Comparison of ENCODE assay signal across 11 mouse cellular contexts in the genomic region with DNA sequence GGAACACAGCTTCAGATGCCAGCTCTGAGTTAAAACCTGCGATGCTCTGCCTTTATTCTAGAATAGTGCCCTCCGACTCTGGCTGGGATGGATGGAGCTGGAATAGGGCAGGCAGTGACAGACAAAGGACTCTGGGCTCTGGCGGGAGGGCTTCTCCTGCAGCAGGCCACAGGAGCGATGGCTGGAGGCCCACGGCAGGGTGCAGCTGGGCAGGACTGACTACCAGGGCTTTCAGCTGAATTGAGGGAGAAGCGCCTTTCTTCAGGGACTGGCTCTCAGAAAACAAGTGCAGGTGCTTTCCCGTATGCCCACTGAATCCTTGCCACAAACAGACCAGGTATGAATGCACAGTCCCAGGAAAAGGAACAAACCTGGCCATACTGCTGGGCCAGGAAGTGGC. TPM values are rescaled to one million over a fixed set of nuclear protein-coding genes. Genes with fewer than 3 reads are reported as not detected.
DNase-seq lines count a peak whose midpoint lies in the region; ATAC-seq and TF ChIP-seq lines count a peak whose summit lies in the region.
"Had no signal": no experiment of that assay in that cellular context is flagged by ENCODE, and none has a peak within 500 bp of the region (broad histone marks: within the 10 kb centered on the region; RNA-seq: fewer than 3 reads in every experiment).

No protein-coding gene starts in this region.

- H3K9me3 ChIP-seq in forebrain, embryonic 15.5 days, result no peaks in the 10 kb centered on the region
- no peaks in the 10 kb centered on the region for H3K9me3 ChIP-seq in midbrain, embryonic 13.5 days
- no peaks in the 10 kb centered on the region for H3K9me3 ChIP-seq in liver, postnatal 0 days (ENCODE audit: low read length)
- H3K9me3 ChIP-seq: liver, embryonic 13.5 days had no signal

- H3K4me3 ChIP-seq in cerebellum, adult 2 months (replicated peaks; ENCODE audit: insufficient read depth, low read depth, low read length), result no peak overlapping the region
- H3K4me3 ChIP-seq in forebrain, embryonic 15.5 days, result no peak overlapping the region
- no peak overlapping the region for H3K4me3 ChIP-seq in midbrain, embryonic 13.5 days (replicated peaks)
- H3K4me3 ChIP-seq in liver, postnatal 0 days (ENCODE audit: low read depth, low read length), result no peak overlapping the region
- H3K4me3 ChIP-seq: erythroblast, embryonic 14.5 days; liver, embryonic 13.5 days; myocyte had no signal

- peak overlapping the region; percentile 22; the same call in 1 of the 2 replicates for H3K9ac ChIP-seq in forebrain, embryonic 15.5 days (replicated peaks)
- no peak overlapping the region for H3K9ac ChIP-seq in midbrain, embryonic 13.5 days (replicated peaks)
- no peak overlapping the region for H3K9ac ChIP-seq in liver, postnatal 0 days (replicated peaks)
- H3K9ac ChIP-seq: liver, embryonic 13.5 days had no signal

- 9% methylated on average over 7 of the region's 7 CpGs for WGBS in cerebellum, adult 2 months
- 77% methylated on average over 7 of the region's 7 CpGs for WGBS in forebrain, embryonic 15.5 days
- WGBS in midbrain, embryonic 13.5 days, result 89% methylated on average over 7 of the region's 7 CpGs
- WGBS in liver, postnatal 0 days (ENCODE audit: insufficient replicate concordance), result 90% methylated on average over 7 of the region's 7 CpGs

- TF ChIP-seq EP300 in liver, postnatal 0 days (IDR thresholded peaks at IDR 0.05; ENCODE audit: low read depth), result no peak

- H3K36me3 ChIP-seq in forebrain, embryonic 15.5 days, result peaks cover 48% of the 10 kb centered on the region
- H3K36me3 ChIP-seq in midbrain, embryonic 13.5 days, result peaks cover 89% of the 10 kb centered on the region
- peaks cover 26% of the 10 kb centered on the region for H3K36me3 ChIP-seq in liver, postnatal 0 days (replicated peaks; ENCODE audit: insufficient read depth, low read length)

- H3K27me3 ChIP-seq in cerebellum, adult 2 months (ENCODE audit: control insufficient read depth, insufficient read depth, low read length), result no peaks in the 10 kb centered on the region
- no peaks in the 10 kb centered on the region for H3K27me3 ChIP-seq in forebrain, embryonic 15.5 days
- H3K27me3 ChIP-seq in midbrain, embryonic 13.5 days, result no peaks in the 10 kb centered on the region
- H3K27me3 ChIP-seq in liver, postnatal 0 days (ENCODE audit: insufficient read depth, low read length), result no peaks in the 10 kb centered on the region
- H3K27me3 ChIP-seq: liver, embryonic 13.5 days had no signal

- ATAC-seq in forebrain, embryonic 15.5 days (replicated peaks), result 0 out of 2 replicates have a peak, but pooled peaks have one; percentile 17
- ATAC-seq in midbrain, embryonic 13.5 days, result peak; percentile 21; the same call in 1 of the 2 replicates
- ATAC-seq in granulocyte monocyte progenitor cell, adult 5-6 weeks (replicated peaks; ENCODE audit: poor library complexity, severe bottlenecking), result no peak
- ATAC-seq in liver, postnatal 0 days, result no peak

- H3K4me2 ChIP-seq in forebrain, embryonic 15.5 days (replicated peaks), result no peak overlapping the region
- no peak overlapping the region for H3K4me2 ChIP-seq in midbrain, embryonic 13.5 days (replicated peaks)
- no peak overlapping the region for H3K4me2 ChIP-seq in liver, postnatal 0 days (ENCODE audit: low read depth, low read length)
- H3K4me2 ChIP-seq: liver, embryonic 13.5 days had no signal

- no peak for TF ChIP-seq POLR2A in cerebellum, adult 2 months (IDR thresholded peaks at IDR 0.05; ENCODE audit: borderline replicate concordance, insufficient read depth, low read length)

- peaks cover 18% of the 10 kb centered on the region for H3K4me1 ChIP-seq in cerebellum, adult 2 months (ENCODE audit: control insufficient read depth, insufficient read depth, low read length)
- peaks cover 9% of the 10 kb centered on the region for H3K4me1 ChIP-seq in forebrain, embryonic 15.5 days
- H3K4me1 ChIP-seq in midbrain, embryonic 13.5 days (replicated peaks), result 0 out of 2 replicates have a peak, but pooled peaks cover 4% of the 10 kb centered on the region
- no peaks in the 10 kb centered on the region for H3K4me1 ChIP-seq in liver, postnatal 0 days (ENCODE audit: insufficient read depth)
- H3K4me1 ChIP-seq: liver, embryonic 13.5 days had no signal

- no peak for DNase-seq in cerebellum, adult 2 months
- no peak for DNase-seq in cerebellum, adult 8-10 months
- DNase-seq in layer of hippocampus, adult 11-12 months (ENCODE audit: low spot score), result peak; percentile 27
- DNase-seq in layer of hippocampus, adult 18-20 months (ENCODE audit: low spot score in 2 of 2), result no peak
- no peak for DNase-seq in liver, postnatal 0 days

- no peak for TF ChIP-seq CTCF in cerebellum, adult 2 months (IDR thresholded peaks at IDR 0.05; ENCODE audit: borderline replicate concordance, insufficient read depth, low read depth, low read length)
- TF ChIP-seq CTCF in liver, postnatal 0 days (IDR thresholded peaks at IDR 0.05; ENCODE audit: low read depth), result no peak

- H3K27ac ChIP-seq in cerebellum, adult 2 months (ENCODE audit: insufficient read depth, low read length), result peak overlapping the region; percentile 65
- peak overlapping the region; percentile 79 for H3K27ac ChIP-seq in forebrain, embryonic 15.5 days (replicated peaks)
- H3K27ac ChIP-seq in midbrain, embryonic 13.5 days, result peak overlapping the region; percentile 35
- no peak overlapping the region for H3K27ac ChIP-seq in liver, postnatal 0 days (ENCODE audit: low read depth)
- H3K27ac ChIP-seq: liver, embryonic 13.5 days had no signal

RNA-seq across cellular contexts. Expression of a gene that starts 13.9 kb away (rescaled TPM):
- 63.8 and 67.8 TPM in 2 replicates for polyA plus RNA-seq in cerebellum, adult 2 months (2012; rRNA removed)
- total RNA-seq in layer of hippocampus, adult 18-20 months (2021), result 10 to 100 TPM; 72.1 to 76.9 TPM
- 27.6 and 28.5 TPM in 2 replicates for polyA plus RNA-seq in forebrain, embryonic 15.5 days (2015; fragmentation: Nextera tagmentation; extraction: Ambion mirVana)
- 15.7 and 18.1 TPM in 2 replicates for polyA plus RNA-seq in midbrain, embryonic 13.5 days (2015; fragmentation: Nextera tagmentation; extraction: Ambion mirVana)
- 9.6 and 10.7 TPM in 2 replicates for total RNA-seq in granulocyte monocyte progenitor cell, adult 5-6 weeks (2014; fragmentation: Nextera tagmentation)
- 1.2 and 1.4 TPM in 2 replicates for total RNA-seq in granulocyte monocyte progenitor cell, adult 5-6 weeks (2017)
- polyA plus RNA-seq in liver, postnatal 0 days (2015; fragmentation: Nextera tagmentation; extraction: Ambion mirVana), result 4.1 and 4.2 TPM in 2 replicates

RNA-seq across cellular contexts. Expression of a gene that starts 44.7 kb away (rescaled TPM):
- polyA plus RNA-seq in cerebellum, adult 2 months (2012; rRNA removed), result 39.1 and 41.6 TPM in 2 replicates
- total RNA-seq in layer of hippocampus, adult 18-20 months (2021), result 10 to 100 TPM; 41.3 to 41.6 TPM
- 56.7 and 59.2 TPM in 2 replicates for polyA plus RNA-seq in forebrain, embryonic 15.5 days (2015; fragmentation: Nextera tagmentation; extraction: Ambion mirVana)
- 55.0 and 60.2 TPM in 2 replicates for polyA plus RNA-seq in midbrain, embryonic 13.5 days (2015; fragmentation: Nextera tagmentation; extraction: Ambion mirVana)
- 44.3 and 46.4 TPM in 2 replicates for total RNA-seq in granulocyte monocyte progenitor cell, adult 5-6 weeks (2014; fragmentation: Nextera tagmentation)
- total RNA-seq in granulocyte monocyte progenitor cell, adult 5-6 weeks (2017), result 53.3 and 56.4 TPM in 2 replicates
- polyA plus RNA-seq in liver, postnatal 0 days (2015; fragmentation: Nextera tagmentation; extraction: Ambion mirVana), result 11.5 and 14.0 TPM in 2 replicates

RNA-seq across cellular contexts. Expression of a gene that starts 44.9 kb away (rescaled TPM):
- polyA plus RNA-seq in cerebellum, adult 2 months (2012; rRNA removed), result 19.5 and 20.3 TPM in 2 replicates
- total RNA-seq in layer of hippocampus, adult 18-20 months (2021), result 10 to 100 TPM; 12.0 to 12.8 TPM
- polyA plus RNA-seq in forebrain, embryonic 15.5 days (2015; fragmentation: Nextera tagmentation; extraction: Ambion mirVana), result 32.0 and 32.1 TPM in 2 replicates
- polyA plus RNA-seq in midbrain, embryonic 13.5 days (2015; fragmentation: Nextera tagmentation; extraction: Ambion mirVana), result 32.6 and 33.3 TPM in 2 replicates
- 7.8 and 18.3 TPM in 2 replicates for total RNA-seq in granulocyte monocyte progenitor cell, adult 5-6 weeks (2014; fragmentation: Nextera tagmentation)
- 5.4 and 5.7 TPM in 2 replicates for total RNA-seq in granulocyte monocyte progenitor cell, adult 5-6 weeks (2017)
- 4.5 and 5.2 TPM in 2 replicates for polyA plus RNA-seq in liver, postnatal 0 days (2015; fragmentation: Nextera tagmentation; extraction: Ambion mirVana)

Comparison
In these comparisons a context has a peak if more than half of its experiments do, and no peak if none do; other contexts are left out.
1. ATAC-seq: peak in forebrain, embryonic 15.5 days (single experiment) and midbrain, embryonic 13.5 days (single experiment); none in granulocyte monocyte progenitor cell, adult 5-6 weeks (single experiment) and liver, postnatal 0 days (single experiment).